Mouse (Mus musculus) C2C12 (cell line): ENCODE measurements around the gene Nop53. TPM values are rescaled to one million over a fixed set of nuclear protein-coding genes. Genes with fewer than 3 reads are reported as not detected.
A peak's percentile ranks its signal among the peaks of the same experiment; 100 is the strongest.

ENCODE experiments used
- H3K27me3 ChIP-seq: one replicate; pipeline ENCODE4 v1.6.1; 2011; ENCODE audit not compliant: control insufficient read depth, insufficient read depth, insufficient read length
- H3K36me3 ChIP-seq: one replicate; pipeline ENCODE4 v1.6.1; 2011; ENCODE audit not compliant: control insufficient read depth, insufficient read depth
- H3K4me3 ChIP-seq: one replicate; pipeline ENCODE4 v1.5.1; 2011; ENCODE audit warnings: mild to moderate bottlenecking, control low read depth; ENCODE audit not compliant: poor library complexity, insufficient read depth, severe bottlenecking
- H3K79me2 ChIP-seq: one replicate; pipeline ENCODE4 v1.6.1; 2011; ENCODE audit not compliant: control insufficient read depth, insufficient read depth
- H3K79me3 ChIP-seq: one replicate; pipeline ENCODE4 v1.6.1; 2011; ENCODE audit warnings: low read depth, control low read depth
- H3ac ChIP-seq: one replicate; pipeline ENCODE3; 2011; ENCODE audit warnings: low read depth; ENCODE audit not compliant: control insufficient read depth, insufficient read length
- CEBPB ChIP-seq: IDR thresholded peaks from one replicate; pipeline ENCODE4 v1.6.1; 2011; ENCODE audit warnings: low read depth, mild to moderate bottlenecking, control low read depth, moderate library complexity
- CTCF ChIP-seq: IDR thresholded peaks from one replicate; pipeline ENCODE4 v1.5.1; 2011; ENCODE audit not compliant: control insufficient read depth, insufficient read depth, insufficient read length
- FOSL1 ChIP-seq: IDR thresholded peaks from one replicate; pipeline ENCODE4 v1.8.0; 2011; ENCODE audit warnings: mild to moderate bottlenecking, low read length; ENCODE audit not compliant: poor library complexity, insufficient read depth, severe bottlenecking
- MAX ChIP-seq: IDR thresholded peaks from one replicate; pipeline ENCODE4 v1.6.1; 2011; ENCODE audit warnings: mild to moderate bottlenecking, control low read depth
- MYOD1 ChIP-seq: IDR thresholded peaks from one replicate; pipeline ENCODE4 v1.6.1; 2011; ENCODE audit warnings: low read depth; ENCODE audit not compliant: control insufficient read depth, insufficient read length
- MYOG ChIP-seq: IDR thresholded peaks from one replicate; pipeline ENCODE4 v1.6.1; 2011; ENCODE audit not compliant: control insufficient read depth, insufficient read length; ENCODE audit errors: extremely low read depth
- USF1 ChIP-seq: IDR thresholded peaks from one replicate; pipeline ENCODE4 v1.6.1; 2011; ENCODE audit warnings: low read depth, mild to moderate bottlenecking, control low read depth, moderate library complexity
- polyA plus RNA-seq: library from polyadenylated mRNA; unstranded; fragments of >200 nt; fragmentation: generic; extraction: Trizol; gene quantifications from one replicate; pipeline ENCODE4 v1.2.1, GENCODE M21; 2012; ENCODE audit warnings: missing spikeins

Nop53 gene
- polyA plus RNA-seq, 1 experiment, result 228 TPM

DNA sequence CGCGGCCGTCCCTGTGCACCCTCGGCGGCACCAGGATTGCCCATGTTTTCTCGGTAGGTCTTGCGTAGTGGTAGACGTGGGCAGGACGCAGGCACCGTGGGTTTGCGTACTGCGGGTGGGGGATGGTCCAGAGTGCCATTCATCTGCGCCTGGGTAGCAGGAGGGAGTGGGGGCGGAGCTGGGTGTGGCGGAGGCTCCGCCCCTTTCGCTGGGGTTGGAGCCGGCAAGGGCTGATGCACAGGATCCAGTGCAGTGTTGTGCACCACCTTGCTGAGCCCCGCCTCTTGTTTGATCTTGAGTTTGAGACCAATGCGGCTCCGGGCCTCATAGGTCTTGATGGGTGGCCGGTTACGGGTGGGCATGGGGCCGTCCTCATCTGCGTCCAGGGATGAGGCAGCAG lies 26.4 kb upstream of the Nop53 start:
- Histone ChIP-seq H3ac (no peak overlapping the region), H3K79me3 (no peaks in the 10 kb centered on the region), H3K4me3 (no peak overlapping the region), H3K27me3 (no peaks in the 10 kb centered on the region), H3K36me3 (no peaks in the 10 kb centered on the region), H3K79me2 (peaks cover 2% of the 10 kb centered on the region)
- TF ChIP-seq FOSL1 (no peak), USF1 (no peak), MYOD1 (no peak), CEBPB (no peak), MAX (no peak), CTCF (no peak), MYOG (no peak)

GRCm38 (mm10) chr7:15969674-15970073 lies 23.8 kb upstream of the Nop53 start:
- Histone ChIP-seq H3K4me3 (no peak overlapping the region), H3K36me3 (no peaks in the 10 kb centered on the region), H3K79me2 (peaks cover 27% of the 10 kb centered on the region), H3K27me3 (no peaks in the 10 kb centered on the region), H3ac (no peak overlapping the region), H3K79me3 (peaks cover 19% of the 10 kb centered on the region)
- no peak for TF ChIP-seq MAX
- TF ChIP-seq CEBPB, result no peak
- TF ChIP-seq CTCF, result no peak
- TF ChIP-seq MYOG, result no peak
- no peak for TF ChIP-seq MYOD1
- TF ChIP-seq FOSL1, result no peak
- no peak for TF ChIP-seq USF1

DNA sequence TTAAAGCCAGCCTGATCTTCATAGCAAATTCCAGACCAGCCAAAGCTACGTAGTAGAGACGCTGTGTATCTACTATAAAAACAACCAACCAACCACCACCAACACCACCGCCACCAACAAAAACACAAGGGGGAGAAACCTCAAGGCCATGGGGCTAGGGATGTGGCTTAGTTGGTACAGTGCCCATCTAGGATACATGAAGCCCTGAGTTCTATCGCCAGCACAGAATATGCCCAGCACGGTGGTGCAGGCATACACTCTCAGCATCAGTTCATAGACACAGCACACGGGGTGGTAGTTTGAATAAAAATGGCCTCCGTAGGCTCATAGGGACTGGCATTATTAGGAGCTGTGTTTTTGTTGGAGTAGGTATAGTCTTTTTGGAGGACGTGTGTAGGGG lies 22.4 kb upstream of the Nop53 start:
- H3ac ChIP-seq, result no peak overlapping the region
- H3K79me2 ChIP-seq, result peaks cover 41% of the 10 kb centered on the region
- H3K79me3 ChIP-seq, result peaks cover 29% of the 10 kb centered on the region
- peaks cover 13% of the 10 kb centered on the region for H3K36me3 ChIP-seq
- H3K27me3 ChIP-seq, result no peaks in the 10 kb centered on the region
- TF ChIP-seq MYOG (no peak), MYOD1 (no peak), CEBPB (no peak), FOSL1 (no peak), CTCF (no peak), MAX (no peak), USF1 (no peak)
- H3K4me3 ChIP-seq, result no peak overlapping the region

- no peaks in the 10 kb centered on the region for H3K27me3 ChIP-seq
- H3K36me3 ChIP-seq, result peaks cover 15% of the 10 kb centered on the region
Observed at GRCm38 (mm10) chr7:15967312-15967711, 21.4 kb upstream of the Nop53 start, which contains the start of gene Ehd2. Gene Ehd2, minus strand, starts transcription at chr7:15967567.

GRCm38 (mm10) chr7:15966489-15966888 lies 20.6 kb upstream of the Nop53 start:
- Histone ChIP-seq H3K4me3 (peak overlapping the region; percentile 43), H3K27me3 (no peaks in the 10 kb centered on the region), H3K79me2 (peaks cover 50% of the 10 kb centered on the region), H3ac (peak overlapping the region; percentile 59), H3K36me3 (peaks cover 22% of the 10 kb centered on the region), H3K79me3 (peaks cover 33% of the 10 kb centered on the region)
- TF ChIP-seq CEBPB (no peak), MAX (no peak), USF1 (no peak), MYOD1 (no peak), MYOG (no peak), FOSL1 (no peak), CTCF (no peak)

More at GRCm38 (mm10) chr7:15967312-15967711, 21.4 kb upstream of the Nop53 start, which contains the start of gene Ehd2:
- H3K79me3 ChIP-seq, result peaks cover 29% of the 10 kb centered on the region
- peaks cover 43% of the 10 kb centered on the region for H3K79me2 ChIP-seq
- peak within 1 kb of the TSS; percentile 43 for H3K4me3 ChIP-seq
- peak within 1 kb of the TSS; percentile 68 for H3ac ChIP-seq
- TF ChIP-seq CTCF, result peak; percentile 95
- no peak for TF ChIP-seq MYOD1

DNA sequence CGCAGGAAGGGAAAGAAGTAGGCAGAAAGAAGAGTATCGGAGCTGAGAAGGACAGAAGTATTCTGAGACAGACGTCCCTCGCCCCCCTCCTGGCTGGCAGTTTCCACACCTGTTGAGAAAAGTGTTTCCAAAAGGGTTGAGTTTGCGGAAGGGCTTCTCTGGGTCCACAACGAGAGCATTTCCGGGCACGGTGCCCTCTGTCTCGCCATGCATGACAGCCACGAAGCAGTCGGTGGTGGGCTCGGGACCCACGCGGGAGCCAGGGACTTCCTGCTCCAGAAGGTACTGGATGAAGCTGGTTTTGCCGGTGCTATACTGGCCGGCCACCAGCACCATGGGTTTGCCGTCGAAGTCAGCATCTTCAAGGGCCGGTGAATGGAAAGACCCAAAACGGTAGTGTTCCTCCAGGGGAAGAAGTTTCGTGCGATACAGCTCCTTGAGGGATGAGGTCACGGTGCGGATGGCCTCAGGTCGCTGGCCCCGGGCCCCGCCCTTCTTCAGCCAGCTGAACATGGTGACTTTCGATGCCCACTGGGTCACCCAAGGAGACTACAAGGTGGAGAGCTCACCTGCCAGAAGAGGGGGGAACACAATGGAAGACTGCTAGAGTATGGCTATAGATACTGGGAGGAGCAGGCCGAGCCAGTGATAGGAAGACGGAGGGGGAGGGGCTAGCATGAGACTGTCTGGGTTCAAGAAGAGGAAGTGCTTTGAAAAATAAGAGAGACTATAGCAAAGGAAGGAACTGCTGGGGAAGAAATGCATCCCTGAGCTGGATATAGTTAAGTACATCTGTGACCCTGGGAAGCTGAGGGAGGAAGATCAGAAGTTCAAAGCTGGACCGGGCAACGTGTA lies 18.2 kb upstream of the Nop53 start:
- Histone ChIP-seq H3K36me3 (peaks cover 42% of the 10 kb centered on the region), H3K79me2 (peaks cover 74% of the 10 kb centered on the region), H3K79me3 (peaks cover 44% of the 10 kb centered on the region), H3K4me3 (peak overlapping the region; percentile 6), H3ac (no peak overlapping the region), H3K27me3 (no peaks in the 10 kb centered on the region)
- TF ChIP-seq USF1 (no peak), MYOD1 (no peak), CTCF (no peak), CEBPB (no peak), FOSL1 (no peak), MAX (no peak), MYOG (no peak)
